Mouse (Mus musculus) thymus, adult 2 months (tissue): Measurements from ENCODE around the gene Gm42715.

Source experiments
- CTCF ChIP-seq: fragments of 200-500 bp; IDR thresholded peaks from 2 replicates; pipeline ENCODE4 v1.5.1; 2012; ENCODE audit warnings: mild to moderate bottlenecking, control low read depth, low read length, moderate library complexity, borderline replicate concordance; ENCODE audit not compliant: control insufficient read depth, poor library complexity, insufficient read depth; ENCODE audit errors: extremely low read depth
- POLR2A ChIP-seq: fragments of 200-500 bp; IDR thresholded peaks from 2 replicates; pipeline ENCODE4 v1.6.1; 2012; ENCODE audit warnings: mild to moderate bottlenecking, low read length, control low read depth, moderate library complexity; ENCODE audit not compliant: control insufficient read depth, poor library complexity, insufficient read depth; ENCODE audit errors: extremely low read depth

DNA sequence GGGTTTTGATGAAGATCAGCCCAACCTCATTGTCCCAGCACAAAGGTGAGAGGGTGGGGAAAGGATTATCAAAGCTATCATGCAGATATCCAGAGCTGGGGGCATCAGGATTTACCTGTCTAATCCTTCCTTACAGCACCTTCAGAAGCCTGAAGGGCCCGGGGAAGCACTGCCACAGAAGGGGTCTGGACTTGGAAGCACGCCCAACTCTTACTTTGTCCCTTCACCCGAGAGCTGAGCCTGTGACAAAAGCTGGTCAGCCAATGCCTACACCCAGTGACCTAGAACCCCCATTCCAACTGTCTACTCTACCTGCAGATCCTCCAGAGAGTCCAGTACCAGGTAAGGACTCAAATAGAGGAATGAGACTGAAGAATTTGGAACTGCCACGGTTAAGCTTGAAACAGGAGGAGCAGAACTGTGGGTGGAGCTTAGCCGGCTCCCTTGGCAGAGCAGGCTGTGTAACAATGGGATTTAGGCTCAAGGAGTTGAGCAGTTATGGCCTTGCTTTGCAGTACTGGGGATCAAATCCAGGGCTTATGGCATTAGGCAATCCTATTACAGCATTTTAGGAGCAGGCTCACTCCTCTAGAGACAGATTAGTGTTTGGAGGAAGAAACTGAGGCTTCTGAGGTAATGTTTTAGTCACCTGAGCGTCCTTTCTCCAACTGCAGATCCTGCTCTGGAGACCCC, 44.9 kb upstream of the Gm42715 start:
- TF ChIP-seq CTCF: no peak
- no peak for TF ChIP-seq POLR2A
